Mouse (Mus musculus) ES-E14 (cell line): ENCODE measurements around the gene 9530053A07Rik.

ENCODE experiments used
- CHD2 ChIP-seq: IDR thresholded peaks from 2 replicates; pipeline ENCODE4 v1.6.1; 2014; ENCODE audit warnings: mild to moderate bottlenecking, low read depth, low read length, inconsistent platforms
- HCFC1 ChIP-seq: IDR thresholded peaks from 2 replicates; pipeline ENCODE4 v1.6.1; 2012; ENCODE audit warnings: low read length, inconsistent platforms, borderline replicate concordance; ENCODE audit not compliant: insufficient read depth
- MAFK ChIP-seq: IDR thresholded peaks from 2 replicates; pipeline ENCODE4 v1.6.1; 2014; ENCODE audit warnings: mild to moderate bottlenecking, low read depth, low read length, inconsistent platforms; ENCODE audit not compliant: insufficient read depth
- ZC3H11A ChIP-seq: IDR thresholded peaks from 2 replicates; pipeline ENCODE4 v1.6.1; 2012; ENCODE audit warnings: low read depth, mild to moderate bottlenecking, inconsistent platforms, low read length, borderline replicate concordance
- ZNF384 ChIP-seq: IDR thresholded peaks from 2 replicates; pipeline ENCODE4 v1.6.1; 2012; ENCODE audit warnings: low read depth, low read length, inconsistent platforms

DNA sequence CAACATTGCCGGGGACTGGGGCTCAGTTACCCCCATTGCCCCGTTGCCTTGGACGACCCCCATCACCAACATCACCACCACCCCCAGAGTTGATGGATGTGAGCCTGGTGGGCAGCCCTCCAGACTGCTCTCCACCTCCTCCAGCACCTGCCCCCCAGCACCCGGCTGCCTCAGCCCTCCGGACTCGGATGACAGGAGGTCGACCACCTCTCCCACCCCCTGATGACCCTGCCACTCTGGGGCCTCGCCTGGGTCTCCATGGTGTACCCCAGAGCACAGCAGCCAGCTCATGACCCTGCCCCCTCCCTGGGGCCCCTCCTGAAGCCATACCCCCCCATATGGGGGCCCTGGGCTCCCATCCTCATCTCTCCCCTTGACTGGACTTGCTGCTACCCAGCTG, 57.4 kb downstream of the 9530053A07Rik start:
- TF ChIP-seq MAFK (no peak), CHD2 (no peak), ZNF384 (no peak), ZC3H11A (no peak), HCFC1 (no peak)
